Mouse (Mus musculus): ENCODE results near the gene 4930503B20Rik.

The 4930503B20Rik gene

GRCm38 (mm10) chr3:146596387-146596786 is 54.7 kb downstream of the 4930503B20Rik start:
- no peak for DNase-seq

DNA sequence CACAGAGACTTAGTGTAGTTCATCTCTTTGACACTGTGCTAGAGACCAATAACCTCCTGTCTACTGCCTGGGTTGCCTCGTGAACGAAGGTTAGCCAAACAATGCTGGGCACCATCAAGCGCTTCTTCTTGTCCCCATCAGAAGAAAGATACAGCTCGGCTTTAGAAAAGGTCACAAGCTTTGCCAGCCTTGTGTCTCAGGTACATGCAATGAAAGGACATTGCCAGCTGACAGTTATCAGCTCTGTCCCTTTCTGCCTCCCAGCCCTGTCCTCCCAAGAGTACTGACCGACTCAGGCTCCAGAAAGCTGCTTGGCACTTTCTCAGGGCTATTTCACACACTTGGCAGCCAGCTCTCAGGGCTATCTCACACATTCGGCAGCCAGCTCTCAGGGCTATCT is 55.7 kb downstream of the 4930503B20Rik start:
- no peak for DNase-seq

Measured in right cerebral cortex, postnatal 14 days (tissue).